Mouse (Mus musculus) G1E (cell line): Measurements from ENCODE around the gene Sv2a.

ENCODE experiments used
- CTCF ChIP-seq: IDR thresholded peaks from 2 replicates; pipeline ENCODE4 v1.5.1; 2012; ENCODE audit warnings: low read depth, low read length, inconsistent platforms, mixed read lengths
- GATA1 ChIP-seq: IDR thresholded peaks from 2 replicates; pipeline ENCODE4 v1.6.1; 2012; ENCODE audit warnings: borderline replicate concordance, low read length, inconsistent platforms, mixed read lengths
- TAL1 ChIP-seq: conservative IDR thresholded peaks from 2 replicates; pipeline ENCODE4 v1.6.1; 2012; ENCODE audit warnings: low read depth, low read length, inconsistent platforms, mixed read lengths

DNA sequence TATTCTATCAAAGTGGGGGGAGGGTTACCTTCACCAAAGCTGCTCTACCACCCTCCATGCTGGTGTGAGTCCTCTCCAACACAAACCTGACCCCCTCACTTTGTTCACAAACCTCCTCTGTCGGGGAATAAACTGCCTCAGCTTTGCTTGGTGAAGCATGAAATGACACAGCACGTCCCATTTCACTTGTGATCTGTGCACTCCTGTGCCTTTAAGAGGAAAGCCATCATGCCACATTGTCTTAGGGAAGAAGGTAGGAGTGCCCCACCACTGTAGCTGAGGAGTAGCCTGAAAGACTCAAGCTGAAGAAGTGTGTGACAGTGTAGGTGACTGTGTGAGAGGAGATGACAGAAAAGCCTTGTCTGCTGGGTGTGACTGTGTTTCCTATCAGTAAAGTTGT lies 44.5 kb downstream of the Sv2a start:
- TF ChIP-seq GATA1 (no peak), CTCF (no peak), TAL1 (no peak)
